Mouse (Mus musculus): ENCODE data around the gene Chgb. TPM values are rescaled to one million over a fixed set of nuclear protein-coding genes. Genes with fewer than 3 reads are reported as not detected.

The Chgb gene
- total RNA-seq, 2 experiments from 2014 or later, result 0.28 TPM; not detected in 1

DNA sequence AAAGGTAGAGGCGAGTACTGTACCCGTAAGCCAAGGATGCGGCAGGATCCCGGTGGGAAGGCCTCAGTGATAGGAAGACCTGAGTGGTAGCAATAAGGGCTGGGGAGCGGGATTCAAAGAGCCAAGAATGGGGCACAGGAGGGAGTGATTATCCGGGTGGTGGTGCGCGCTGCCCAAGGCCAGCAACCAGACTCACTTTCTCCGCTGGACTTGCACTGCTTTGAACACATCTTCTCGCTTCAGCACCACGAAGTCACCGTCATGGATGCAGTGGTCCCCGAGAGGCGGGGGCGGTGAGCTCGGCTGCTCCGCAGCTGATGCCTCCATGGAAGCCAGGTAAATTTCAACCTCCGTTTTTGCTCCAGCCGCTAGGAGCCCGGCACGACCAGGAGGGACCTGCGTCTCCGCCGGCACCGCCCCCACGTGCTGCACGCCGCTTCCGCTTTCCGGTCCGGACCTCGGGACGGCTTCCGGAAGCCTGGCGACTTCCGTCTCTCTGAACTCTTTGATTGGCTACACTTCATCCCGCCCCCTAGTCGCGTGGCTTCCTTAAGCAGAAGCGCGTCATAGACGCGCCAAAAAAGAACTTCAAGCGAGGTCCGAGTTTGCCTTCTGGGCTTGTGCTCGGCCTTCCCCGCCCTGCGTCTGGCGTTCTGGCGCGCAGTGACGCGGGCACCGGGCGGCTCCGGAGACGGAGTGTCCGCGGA lies 34.7 kb downstream of the Chgb start, which contains the start of the genes Trmt6 and Mcm8:
TSS of gene Trmt6 (minus strand) at position 448 of the 707 bp plus-strand sequence.
TSS of gene Mcm8 (plus strand) at position 534 of the 707 bp plus-strand sequence.
- peak; percentile 98 for ATAC-seq (replicated peaks; ENCODE audit: low FRiP score, low TSS enrichment, poor library complexity, severe bottlenecking)

DNA sequence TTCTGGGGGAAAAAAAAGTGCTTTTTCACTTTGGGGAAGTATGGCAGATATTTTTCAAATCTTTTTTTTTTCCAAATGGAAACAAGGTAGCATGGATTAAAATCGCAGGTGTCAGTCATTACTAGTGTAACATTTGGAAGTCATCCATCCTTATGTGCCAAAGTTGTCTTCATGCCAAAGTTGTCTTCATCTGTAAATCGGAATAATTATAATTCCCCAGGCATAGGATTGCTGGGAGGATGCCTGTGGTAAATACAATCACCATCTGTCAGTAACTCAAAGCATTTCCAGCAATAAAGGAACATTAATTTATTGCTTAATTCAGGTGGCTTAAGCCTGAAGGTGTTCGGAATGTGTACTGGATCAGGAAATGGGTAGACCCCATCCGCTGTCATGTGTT lies 60.0 kb downstream of the Chgb start:
- no peak for ATAC-seq (replicated peaks; ENCODE audit: low FRiP score, low TSS enrichment, poor library complexity, severe bottlenecking)

Other genes with a start within 250 kb of the Chgb start
- 15.5 and 21.6 TPM in 2 replicates for gene Gpcpd1, start 193.5 kb upstream of the Chgb start, total RNA-seq (2014; fragmentation: Nextera tagmentation)
- gene Gpcpd1, start 193.5 kb upstream of the Chgb start, total RNA-seq (2017), result 18.6 and 30.4 TPM in 2 replicates
- 1.5 and 6.1 TPM in 2 replicates for gene Shld1, start 94.3 kb upstream of the Chgb start, total RNA-seq (2014; fragmentation: Nextera tagmentation)
- gene Shld1, start 94.3 kb upstream of the Chgb start, total RNA-seq (2017), result 5.2 and 6.2 TPM in 2 replicates
- 45.5 and 56.6 TPM in 2 replicates for gene Trmt6, start 34.8 kb downstream of the Chgb start, total RNA-seq (2014; fragmentation: Nextera tagmentation)
- gene Trmt6, start 34.8 kb downstream of the Chgb start, total RNA-seq (2017), result 47.5 and 53.4 TPM in 2 replicates
- gene Mcm8, start 34.9 kb downstream of the Chgb start, total RNA-seq (2014; fragmentation: Nextera tagmentation), result 16.9 and 19.0 TPM in 2 replicates
- 16.6 and 19.0 TPM in 2 replicates for gene Mcm8, start 34.9 kb downstream of the Chgb start, total RNA-seq (2017)
- gene Crls1, start 65.4 kb downstream of the Chgb start, total RNA-seq (2014; fragmentation: Nextera tagmentation), result 26.1 and 28.3 TPM in 2 replicates
- 45.2 and 49.1 TPM in 2 replicates for gene Crls1, start 65.4 kb downstream of the Chgb start, total RNA-seq (2017)
- gene Lrrn4, start 99.6 kb downstream of the Chgb start, total RNA-seq (2014; fragmentation: Nextera tagmentation), result not detected in 2 replicates
- not detected in 2 replicates for gene Lrrn4, start 99.6 kb downstream of the Chgb start, total RNA-seq (2017)
- not detected in 2 replicates for gene Fermt1, start 164.6 kb downstream of the Chgb start, total RNA-seq (2014; fragmentation: Nextera tagmentation)
- not detected in 2 replicates for gene Fermt1, start 164.6 kb downstream of the Chgb start, total RNA-seq (2017)